Mouse (Mus musculus) fibroblast of lung, adult 2 months (primary cell): ENCODE data around the gene Slc12a8.

Source experiments
- DNase-seq: peaks from one replicate; pipeline ENCODE4 v3.0.0-alpha.2; 2011; ENCODE audit warnings: low read depth

Gene Slc12a8

DNA sequence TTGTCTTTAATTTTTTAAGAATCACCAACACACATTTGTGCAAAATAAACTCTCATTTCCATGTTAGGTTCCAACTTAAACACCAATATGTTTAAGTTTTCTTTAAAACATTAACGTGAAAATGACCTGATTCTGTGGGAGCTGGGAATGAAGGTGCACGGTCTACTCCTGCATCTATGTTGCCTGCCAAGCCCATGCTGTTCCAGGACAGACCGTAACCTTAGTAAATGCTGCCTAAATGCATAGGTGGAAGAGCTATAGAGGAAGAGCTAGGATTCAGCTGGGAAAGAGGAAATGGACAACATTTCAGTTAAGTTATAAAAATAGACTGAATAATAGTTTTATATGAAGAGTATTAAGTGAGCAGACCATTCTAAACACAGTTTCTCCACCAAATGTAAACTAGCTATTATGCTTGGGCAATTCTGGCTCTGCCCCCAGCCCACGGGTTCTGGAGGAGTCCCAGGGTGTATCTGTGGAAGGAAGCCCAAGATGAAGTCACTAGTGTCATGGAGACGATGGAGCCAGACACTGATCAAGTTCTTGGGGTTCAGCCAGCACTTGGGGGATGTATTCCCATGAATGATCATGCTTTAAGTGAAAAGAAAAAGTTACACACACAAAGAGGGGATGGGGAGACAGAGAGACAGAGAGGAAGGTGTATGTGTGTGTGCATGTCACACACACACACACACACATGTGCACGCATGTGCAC, 95.1 kb downstream of the Slc12a8 start:
- DNase-seq: no peak

DNA sequence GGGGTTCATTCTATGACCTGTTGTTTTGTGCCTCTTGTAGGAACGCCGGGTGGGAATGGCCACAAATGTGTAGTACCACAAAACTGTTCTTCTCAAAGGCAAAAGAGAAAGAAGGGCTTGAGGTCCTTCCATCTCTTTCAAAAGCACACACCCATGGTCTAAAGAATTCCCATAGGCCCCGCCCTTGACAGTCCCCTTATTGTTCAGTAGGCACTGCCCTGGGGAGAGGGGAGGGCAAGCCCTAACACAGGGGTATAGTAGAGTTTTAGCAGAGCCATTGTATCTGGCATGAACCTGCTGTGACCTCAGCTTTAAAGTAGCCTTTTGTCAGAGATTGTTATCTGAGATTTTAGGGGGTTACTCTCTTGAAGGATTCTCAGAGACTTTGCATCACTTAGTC, 98.9 kb downstream of the Slc12a8 start:
- no peak for DNase-seq

DNA sequence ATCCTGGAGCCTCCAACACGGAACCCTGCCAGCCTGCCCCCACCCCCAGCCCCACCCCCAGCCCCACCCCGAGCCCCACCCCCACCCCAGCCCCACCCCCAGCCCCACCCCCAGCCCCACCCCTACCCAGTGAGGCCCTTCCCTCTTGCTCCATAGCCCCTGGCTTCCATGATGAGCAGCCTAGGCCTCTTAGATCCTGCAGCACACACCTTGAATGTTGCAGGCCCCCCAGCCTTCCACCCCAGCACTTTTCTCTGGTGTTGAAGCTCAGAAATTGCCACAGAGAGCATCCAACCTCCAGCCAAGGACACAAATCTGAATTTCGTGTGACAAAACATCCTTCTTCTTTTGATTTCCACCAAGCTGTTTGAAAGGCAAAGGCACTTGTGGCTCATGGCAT, 104.7 kb downstream of the Slc12a8 start:
- DNase-seq: no peak

DNA sequence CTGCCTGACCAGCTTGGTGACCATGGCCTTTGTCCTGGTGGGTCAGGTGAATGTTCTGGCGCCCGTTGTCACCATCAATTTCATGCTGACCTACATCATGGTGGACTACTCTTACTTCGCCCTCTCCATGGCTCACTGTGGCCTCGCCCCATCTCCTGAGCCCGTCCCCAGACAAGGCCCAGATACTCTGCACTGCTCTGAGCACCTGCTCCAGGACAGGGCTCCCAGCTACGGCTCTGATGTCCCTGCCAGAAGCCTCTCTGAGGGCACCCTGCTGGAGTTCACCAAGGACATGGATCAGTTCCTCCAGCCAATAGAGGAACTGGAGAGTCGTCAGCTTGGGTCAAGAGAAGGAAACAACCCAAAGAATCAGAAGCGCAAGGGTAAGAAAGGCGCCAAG, 107.5 kb downstream of the Slc12a8 start:
- DNase-seq: no peak

DNA sequence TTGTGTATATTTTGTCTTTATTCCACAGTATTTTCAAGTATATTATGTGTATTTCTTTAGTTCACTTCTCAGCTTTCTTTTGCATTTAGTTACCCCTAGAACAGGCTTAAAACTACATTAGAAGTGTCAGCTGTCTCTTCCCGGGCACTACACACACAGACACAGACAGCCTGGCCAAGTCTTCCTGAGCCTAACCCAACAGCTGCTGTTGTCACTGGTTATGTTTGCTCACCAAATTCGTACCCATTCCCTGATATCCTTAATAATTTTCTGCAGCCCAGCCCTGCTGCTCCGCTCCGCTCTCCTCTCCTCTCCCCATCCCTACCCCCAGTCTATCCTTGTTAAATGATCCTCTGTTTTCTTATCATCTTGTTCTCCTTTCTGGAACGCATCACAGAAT, 112.4 kb downstream of the Slc12a8 start:
- no peak for DNase-seq

DNA sequence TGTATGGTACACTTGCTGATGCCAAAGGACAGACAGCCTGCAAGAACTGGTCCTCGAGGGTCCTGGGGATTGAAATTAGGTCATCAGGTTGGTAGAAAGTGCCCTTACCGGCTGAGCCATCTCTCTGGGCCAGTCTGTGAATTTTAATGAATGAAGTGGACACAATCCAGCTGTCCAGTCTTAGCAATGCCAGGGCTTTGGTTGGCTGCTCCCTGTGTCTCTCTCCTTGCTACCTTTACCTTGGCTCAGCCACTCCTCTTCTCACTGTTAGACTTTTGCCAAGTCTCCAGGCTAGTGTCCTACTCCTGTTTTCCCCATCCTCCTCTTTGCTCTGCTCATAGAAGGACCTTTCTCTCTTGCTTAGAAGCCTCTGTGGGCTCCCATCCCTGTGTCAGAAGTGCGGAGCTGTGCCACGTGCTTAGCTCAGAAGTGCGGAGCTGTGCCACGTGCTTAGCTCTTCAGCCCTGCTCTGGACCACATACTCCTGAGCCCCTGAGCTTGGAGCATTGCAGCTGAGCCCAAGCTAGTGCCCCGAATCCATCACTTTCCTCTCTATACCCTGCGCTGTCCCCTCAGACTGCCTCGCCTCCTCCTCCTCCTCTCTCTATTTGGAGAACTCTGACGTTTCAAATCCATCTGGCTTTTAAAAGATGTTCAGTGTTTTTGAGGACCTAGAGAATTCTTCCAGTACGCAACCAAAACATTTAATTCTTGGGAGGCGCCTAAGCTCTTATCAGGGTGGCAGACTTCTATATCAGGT, 118.9 kb downstream of the Slc12a8 start:
- DNase-seq: no peak

DNA sequence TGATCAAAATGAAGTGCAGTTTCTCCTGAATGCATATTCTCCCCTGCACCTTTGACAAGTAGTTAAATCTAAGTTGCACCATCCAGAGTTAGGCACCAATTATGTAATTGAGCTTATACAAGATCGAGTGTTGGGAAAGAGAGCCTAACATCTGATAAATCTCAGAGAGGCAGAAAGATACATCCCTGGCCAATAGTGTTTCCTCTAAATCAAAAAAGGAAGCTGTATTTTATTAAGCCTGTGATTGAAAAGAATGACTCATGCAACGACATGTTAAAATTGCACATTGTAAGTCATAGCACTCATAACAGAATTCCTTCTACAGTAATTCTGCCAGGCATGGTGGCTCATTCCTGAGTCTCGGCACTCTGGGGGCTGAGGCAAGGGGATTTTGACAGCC, 124.7 kb downstream of the Slc12a8 start:
- peak; percentile 25 for DNase-seq

DNA sequence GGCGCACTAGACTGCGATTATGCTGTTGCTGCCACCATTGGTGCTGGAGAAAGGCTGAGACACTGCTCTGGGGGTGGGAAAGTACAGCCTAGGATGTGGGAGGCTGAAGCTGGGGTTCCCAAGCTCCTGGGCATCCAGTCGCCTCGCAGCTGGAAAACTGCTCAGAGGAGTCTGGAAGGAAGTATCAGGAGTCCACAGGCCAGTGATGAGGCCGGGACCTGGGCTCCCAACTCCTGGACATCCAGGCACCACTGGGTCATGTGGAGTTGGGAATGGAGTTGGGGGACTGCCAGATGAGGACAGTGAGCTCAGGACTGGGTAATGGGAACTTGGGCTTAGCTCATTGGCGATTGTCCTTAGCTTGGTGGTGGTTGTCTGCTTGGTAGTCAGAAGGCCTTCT, 136.0 kb downstream of the Slc12a8 start:
- DNase-seq: no peak

DNA sequence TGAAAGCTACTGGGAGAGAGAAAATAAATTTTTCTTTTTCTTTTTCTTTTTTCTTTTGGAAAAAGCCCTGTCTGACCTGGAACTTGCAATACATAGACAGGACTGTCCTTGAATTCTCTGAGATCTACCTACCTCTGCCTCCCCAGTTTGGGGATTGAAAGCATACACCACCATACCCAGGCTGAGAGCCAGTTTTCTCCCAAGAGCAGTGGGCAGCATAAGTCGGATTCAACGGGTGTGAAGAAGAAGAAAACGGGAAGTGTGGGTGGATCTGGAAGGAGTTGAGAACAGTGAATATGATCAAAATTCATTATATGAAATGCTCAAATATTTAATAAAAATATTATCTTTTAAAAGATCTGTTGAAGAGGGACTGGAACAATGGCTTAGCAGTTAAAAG, 138.3 kb downstream of the Slc12a8 start:
- no peak for DNase-seq

DNA sequence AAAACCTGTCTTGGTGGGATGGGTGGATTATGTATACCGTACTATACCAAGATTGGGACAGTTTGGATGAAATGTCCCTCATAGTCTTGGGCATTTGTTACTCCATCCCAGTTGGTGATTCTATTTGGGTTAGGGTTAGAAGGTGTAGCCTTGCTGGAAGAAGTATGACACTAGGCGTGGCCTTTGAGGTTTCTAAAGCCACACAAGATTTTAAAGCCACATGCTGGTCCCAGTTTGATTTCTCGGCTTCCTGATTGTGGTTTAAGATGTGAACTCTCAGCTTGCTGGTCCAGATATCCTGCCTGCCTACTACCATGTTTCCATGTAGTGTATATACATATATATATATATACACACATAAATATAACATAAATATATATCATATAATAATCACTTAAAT, 140.1 kb downstream of the Slc12a8 start:
- DNase-seq: no peak

DNA sequence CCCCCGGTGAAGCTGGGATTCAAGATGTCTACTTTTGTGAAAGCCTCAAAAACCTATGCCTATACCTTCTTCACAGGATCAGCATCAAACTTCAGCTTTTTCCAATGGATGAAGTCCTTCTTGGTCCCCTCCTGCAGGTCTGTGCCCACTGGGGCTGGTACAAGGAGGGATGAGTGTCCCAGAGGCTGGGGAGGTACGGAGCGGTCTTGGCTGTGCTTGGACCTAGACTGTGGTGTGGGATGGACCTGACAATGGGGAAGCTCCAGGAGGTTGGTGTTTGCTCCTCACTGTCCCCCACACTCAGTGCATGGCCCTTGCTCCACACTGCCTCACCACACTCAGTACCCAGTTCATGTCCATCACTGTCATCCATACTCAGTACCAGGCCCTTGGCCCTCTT, 141.0 kb downstream of the Slc12a8 start:
- DNase-seq: no peak

DNA sequence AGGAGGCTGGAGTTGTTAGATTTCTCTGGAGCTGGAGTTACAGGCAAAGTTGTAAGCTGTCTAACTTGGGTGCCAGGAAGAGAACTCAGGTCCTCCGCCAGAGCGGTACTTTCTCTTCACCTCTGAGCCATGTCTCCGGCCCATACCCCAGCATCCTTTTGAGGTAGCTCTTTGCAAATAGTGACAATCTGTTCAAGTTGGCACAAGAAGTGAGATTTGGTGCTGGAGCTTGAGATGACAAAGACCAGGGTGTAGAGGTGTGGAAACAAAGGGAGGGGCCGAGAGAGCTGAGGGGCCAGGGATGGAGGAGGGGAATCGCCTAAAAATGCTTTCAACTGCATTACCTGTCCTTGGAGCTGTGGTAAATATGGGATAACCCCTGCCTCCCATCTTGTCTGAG, 142.4 kb downstream of the Slc12a8 start:
- no peak for DNase-seq

DNA sequence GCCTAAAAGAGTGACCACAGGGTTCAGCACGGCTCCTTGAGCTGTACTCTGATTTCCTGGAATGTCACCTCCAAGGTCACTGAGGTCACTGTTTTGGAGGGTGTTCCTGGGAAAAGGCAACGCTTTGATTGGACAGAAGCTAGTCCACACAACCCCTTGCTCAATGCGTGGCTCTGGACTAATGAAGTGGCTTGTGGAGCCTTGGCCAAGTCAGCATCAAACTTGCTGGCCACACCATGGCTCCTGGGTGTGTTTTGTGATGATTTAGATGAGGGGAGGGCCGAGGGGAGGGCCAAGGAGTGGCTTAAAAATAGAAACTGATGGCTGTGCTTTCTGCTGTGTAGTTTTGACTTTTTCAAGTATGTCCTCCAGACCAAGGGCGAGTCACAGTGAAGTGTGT, 143.0 kb downstream of the Slc12a8 start:
- DNase-seq: peak; percentile 58

DNA sequence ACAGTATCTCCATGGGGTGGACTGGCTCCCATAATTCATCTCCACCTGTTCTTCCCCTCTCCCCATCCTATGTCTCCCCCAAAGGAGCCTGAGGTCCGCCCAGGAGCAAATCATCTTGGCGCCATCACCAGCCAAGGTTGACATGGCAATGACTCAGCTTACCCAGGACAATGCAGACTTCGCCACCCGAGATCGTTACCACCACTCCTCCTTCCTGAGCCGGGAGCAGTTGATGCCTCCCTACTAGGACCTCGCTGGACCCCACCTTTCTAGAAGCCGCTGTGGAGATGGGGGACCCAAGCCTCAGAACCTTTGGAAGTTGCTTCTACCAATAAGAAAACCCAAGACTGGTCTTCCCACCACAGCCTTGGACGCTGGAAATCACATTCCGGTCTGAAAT, 145.7 kb downstream of the Slc12a8 start:
- DNase-seq: no peak

DNA sequence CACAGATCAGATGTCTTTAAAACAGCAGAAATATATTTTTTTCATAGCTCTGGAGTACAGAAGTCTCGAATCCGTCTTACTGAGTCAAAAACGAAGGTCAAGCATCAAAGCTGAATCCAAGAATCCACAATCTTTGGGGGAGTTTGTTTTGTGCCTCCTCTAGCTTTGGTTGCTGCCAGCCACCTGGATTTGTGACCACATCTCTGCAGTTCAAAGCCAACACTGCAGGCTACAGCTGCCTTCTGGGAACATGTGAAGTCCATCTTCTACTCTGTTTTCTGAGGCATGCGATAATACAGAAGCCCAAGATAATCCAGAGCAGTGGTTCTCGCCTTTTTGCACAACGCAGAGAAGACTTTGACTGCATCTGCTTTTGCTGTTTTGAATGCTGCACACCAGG, 149.1 kb downstream of the Slc12a8 start:
- DNase-seq: no peak

DNA sequence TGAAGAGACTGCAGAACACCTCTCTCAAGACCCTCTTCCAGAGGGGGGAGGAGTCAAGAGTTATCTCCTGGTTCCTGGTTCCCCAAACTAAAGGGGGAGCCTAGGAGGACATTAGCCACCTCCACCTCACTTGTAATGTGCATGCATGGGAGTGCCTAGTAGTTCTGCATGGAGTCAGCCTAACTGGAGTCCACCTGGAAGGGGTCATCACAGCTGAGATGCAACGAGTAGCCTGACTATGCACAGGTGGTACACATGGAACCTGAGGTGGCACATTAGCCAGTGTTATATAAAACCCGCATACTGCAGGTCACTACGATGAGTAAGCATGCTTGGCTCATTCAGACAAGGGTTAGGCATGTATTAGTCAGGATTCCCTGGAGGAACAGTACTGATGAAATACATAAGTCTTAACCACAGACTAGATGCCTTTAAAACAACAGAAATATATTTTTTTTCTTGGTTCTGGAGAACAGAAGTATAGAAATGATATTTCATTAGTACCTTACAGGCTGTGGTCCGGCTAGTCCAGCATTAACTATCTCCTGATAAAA, 149.9 kb downstream of the Slc12a8 start:
- no peak for DNase-seq

DNA sequence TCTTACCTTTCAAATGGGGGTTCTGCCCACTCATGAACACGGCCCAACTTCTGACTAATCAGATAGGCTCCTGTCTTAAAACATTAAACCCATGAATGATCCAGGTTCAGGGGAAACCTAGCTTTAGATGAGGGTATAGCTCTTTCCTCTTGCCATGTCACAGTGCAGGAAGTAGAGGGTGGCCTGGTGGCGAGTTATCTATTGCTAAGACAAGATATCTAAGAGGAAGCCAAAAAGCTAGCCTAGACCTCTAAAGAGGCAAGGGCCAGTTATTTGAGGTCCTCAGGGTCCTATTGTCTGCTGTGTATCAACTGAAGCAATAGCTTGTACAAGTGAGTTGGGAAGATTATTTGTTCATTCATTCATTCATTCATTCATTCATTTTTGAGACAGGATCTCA, 151.3 kb downstream of the Slc12a8 start:
- no peak for DNase-seq

DNA sequence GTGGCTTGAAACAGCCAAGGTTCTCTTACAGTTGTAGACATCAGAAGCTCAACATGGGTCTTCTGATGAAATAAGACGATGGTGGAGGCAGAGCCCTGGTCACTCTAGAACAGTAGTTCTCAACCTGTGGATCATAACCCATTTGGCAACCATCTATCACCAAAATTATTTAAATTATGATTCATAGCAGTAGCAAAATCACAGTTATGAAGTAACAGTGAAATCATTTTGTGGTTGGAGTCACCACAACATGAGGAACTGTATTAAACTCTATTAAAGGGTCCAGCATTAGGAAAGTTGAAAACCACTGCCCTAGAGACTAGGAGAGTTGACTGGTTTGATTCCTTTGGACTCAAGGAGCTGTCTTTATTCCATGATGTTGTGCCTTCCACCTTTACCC, 151.9 kb downstream of the Slc12a8 start:
- no peak for DNase-seq

DNA sequence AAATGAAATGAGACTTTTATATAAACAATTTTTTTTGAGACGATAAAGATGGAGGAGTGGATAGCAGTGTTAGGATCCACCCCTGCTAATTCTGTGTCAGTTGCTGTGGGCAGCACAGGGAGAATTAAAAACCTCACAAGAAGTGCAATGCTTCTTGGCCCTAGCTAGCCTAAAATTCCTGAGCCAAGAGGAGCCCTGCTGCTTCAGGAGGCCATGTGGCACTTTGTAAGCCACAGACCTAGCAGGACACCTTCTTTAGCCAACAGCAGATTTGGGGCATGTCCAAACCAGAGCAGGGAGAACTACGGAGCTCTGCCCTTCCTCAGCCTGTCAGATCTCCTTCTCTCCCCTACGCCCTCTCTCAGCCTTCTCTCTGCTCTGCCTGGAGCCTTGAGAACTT, 153.2 kb downstream of the Slc12a8 start:
- no peak for DNase-seq

DNA sequence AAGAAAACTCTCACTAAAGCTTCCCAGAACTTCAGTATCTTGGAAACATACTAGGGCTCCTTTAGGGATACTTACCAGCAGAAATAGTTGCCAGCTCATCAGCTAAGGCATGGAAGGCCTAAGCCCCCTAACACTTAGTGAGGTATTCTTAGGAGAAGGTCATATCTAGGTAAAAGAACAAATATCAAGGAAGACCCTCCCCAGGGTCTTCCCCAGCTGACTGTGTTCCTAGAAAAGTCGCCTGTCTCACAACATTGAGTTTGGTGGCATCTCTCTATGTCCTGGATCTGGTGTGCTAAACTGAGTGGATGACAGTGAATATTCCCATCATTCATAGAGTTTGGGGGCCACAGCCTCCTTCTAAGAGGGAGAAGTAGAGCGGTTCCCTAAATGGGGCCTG, 153.8 kb downstream of the Slc12a8 start:
- no peak for DNase-seq

DNA sequence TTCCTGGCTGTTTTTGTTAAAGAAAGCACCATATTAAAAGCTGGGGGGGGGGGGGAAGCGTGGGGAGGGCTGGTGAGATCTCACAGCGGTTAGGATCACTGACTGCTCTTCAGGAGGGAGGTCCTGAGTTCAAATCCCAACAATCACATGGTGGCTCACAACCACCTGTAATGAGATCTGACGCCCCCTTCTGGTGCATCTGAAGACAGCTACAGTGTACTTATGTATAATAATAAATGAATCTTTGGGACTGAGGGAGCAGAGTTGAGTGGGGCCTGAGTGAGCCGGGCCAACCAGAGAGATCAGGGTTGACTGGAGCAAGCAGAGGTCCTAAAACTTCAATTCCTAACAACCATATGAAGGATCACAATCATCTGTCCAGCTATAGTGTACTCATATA, 155.1 kb downstream of the Slc12a8 start:
- DNase-seq: no peak

DNA sequence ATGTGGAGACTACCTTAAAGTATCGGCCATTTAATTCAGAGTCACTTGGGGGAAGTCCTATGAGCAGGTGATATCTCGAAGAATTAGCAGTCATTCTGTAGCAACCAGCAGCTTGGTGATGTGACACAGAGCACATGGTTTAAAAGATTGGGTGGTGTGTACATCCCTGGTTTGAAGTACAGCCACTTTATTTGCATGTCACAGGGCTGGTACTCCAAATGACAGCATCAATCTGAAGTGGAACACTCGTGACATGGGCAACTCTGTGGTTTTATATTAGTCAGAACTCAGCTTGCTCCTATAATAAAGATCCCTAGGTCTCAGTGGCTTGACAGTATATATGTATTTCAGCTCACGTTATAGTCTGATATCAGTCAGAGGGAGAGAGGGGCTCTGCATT, 155.5 kb downstream of the Slc12a8 start:
- DNase-seq: no peak

DNA sequence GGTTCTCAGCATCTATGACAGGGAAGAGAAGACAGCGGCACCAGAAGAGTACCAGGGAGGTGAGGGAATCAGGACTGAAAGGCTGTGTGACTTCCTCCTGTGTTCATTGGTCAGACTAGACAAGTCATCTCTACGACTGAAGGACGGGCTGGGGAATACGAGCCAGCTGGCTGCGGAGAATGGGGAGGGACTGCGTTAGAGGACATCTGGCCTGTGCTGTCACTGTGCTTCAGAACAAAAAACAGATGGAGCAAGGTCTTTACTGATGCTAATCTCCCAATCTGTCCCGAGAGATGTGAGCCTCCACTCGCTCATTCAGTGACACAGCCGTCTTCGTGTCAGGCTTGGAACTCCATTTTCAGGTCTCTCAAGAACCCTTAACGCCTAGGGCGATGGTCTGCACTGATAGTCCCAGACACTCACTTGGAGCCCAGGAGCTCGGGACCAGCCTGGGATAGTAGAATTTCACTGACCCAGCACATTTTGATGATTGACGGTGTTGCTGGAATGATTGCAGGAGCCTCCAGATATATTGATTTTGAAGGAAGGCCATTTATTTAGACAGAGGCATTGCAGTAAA, 156.5 kb downstream of the Slc12a8 start:
- DNase-seq: no peak
